Mouse (Mus musculus): Measurements from ENCODE around the gene Pld4. TPM values are rescaled to one million over a fixed set of nuclear protein-coding genes. Genes with fewer than 3 reads are reported as not detected.

The Pld4 gene
- total and polyA plus RNA-seq, 2 experiments from 2014 or later: 3.4 to 7.2 TPM

GRCm38 (mm10) chr12:112793601-112794355 lies 33.3 kb downstream of the Pld4 start:
- TF ChIP-seq EP300 (IDR thresholded peaks at IDR 0.05; ENCODE audit: low read depth): peak; percentile 66; the same call in 1 of the 2 replicates
- no peak for TF ChIP-seq CTCF (IDR thresholded peaks at IDR 0.05; ENCODE audit: low read depth)
- no peaks in the 10 kb centered on the region for H3K36me3 ChIP-seq (replicated peaks; ENCODE audit: control insufficient read depth, insufficient read depth, low read length)
- DNase-seq (ENCODE audit: low spot score): peak; percentile 90
- no peaks in the 10 kb centered on the region for H3K9me3 ChIP-seq (replicated peaks; ENCODE audit: control insufficient read depth, low read length)
- WGBS: 53% methylated on average over 13 of the region's 13 CpGs
- H3K9ac ChIP-seq (replicated peaks; ENCODE audit: low read depth, low read length): no peak overlapping the region
- H3K4me3 ChIP-seq (ENCODE audit: low read depth, low read length): peak overlapping the region; percentile 18; the same call in 1 of the 2 replicates
- peaks cover 34% of the 10 kb centered on the region for H3K4me1 ChIP-seq (ENCODE audit: control insufficient read depth, insufficient read depth)
- H3K4me2 ChIP-seq (ENCODE audit: low read depth, low read length): peak overlapping the region; percentile 49
- peak overlapping the region; percentile 68 for H3K27ac ChIP-seq (ENCODE audit: low read depth)
- peak; percentile 84 for ATAC-seq (ENCODE audit: insufficient read depth, low read depth)
- no peaks in the 10 kb centered on the region for H3K27me3 ChIP-seq (ENCODE audit: control insufficient read depth, insufficient read depth, low read length)

GRCm38 (mm10) chr12:112794356-112794816 lies 33.9 kb downstream of the Pld4 start:
- DNase-seq (ENCODE audit: low spot score) (no peak), ATAC-seq (ENCODE audit: insufficient read depth, low read depth) (peak; percentile 6; the same call in 1 of the 2 replicates)
- Histone ChIP-seq H3K9me3 (replicated peaks; ENCODE audit: control insufficient read depth, low read length) (no peaks in the 10 kb centered on the region), H3K9ac (replicated peaks; ENCODE audit: low read depth, low read length) (no peak overlapping the region), H3K27me3 (ENCODE audit: control insufficient read depth, insufficient read depth, low read length) (no peaks in the 10 kb centered on the region), H3K27ac (ENCODE audit: low read depth) (peak overlapping the region; percentile 68), H3K4me2 (ENCODE audit: low read depth, low read length) (peak overlapping the region; percentile 49), H3K4me3 (ENCODE audit: low read depth, low read length) (peak overlapping the region; percentile 18; the same call in 1 of the 2 replicates), H3K4me1 (ENCODE audit: control insufficient read depth, insufficient read depth) (peaks cover 34% of the 10 kb centered on the region), H3K36me3 (replicated peaks; ENCODE audit: control insufficient read depth, insufficient read depth, low read length) (no peaks in the 10 kb centered on the region)
- TF ChIP-seq CTCF (IDR thresholded peaks at IDR 0.05; ENCODE audit: low read depth): no peak
- peak; percentile 7; the same call in 1 of the 2 replicates for TF ChIP-seq EP300 (IDR thresholded peaks at IDR 0.05; ENCODE audit: low read depth)
- WGBS: 19% methylated on average over 7 of the region's 7 CpGs

GRCm38 (mm10) chr12:112794998-112795397 lies 34.5 kb downstream of the Pld4 start:
- TF ChIP-seq EP300 (IDR thresholded peaks at IDR 0.05; ENCODE audit: low read depth) (no peak), CTCF (IDR thresholded peaks at IDR 0.05; ENCODE audit: low read depth) (no peak)
- Histone ChIP-seq H3K4me3 (ENCODE audit: low read depth, low read length) (peak overlapping the region; percentile 7; the same call in 1 of the 2 replicates), H3K27ac (ENCODE audit: low read depth) (peak overlapping the region; percentile 68; the same call in 1 of the 2 replicates), H3K4me1 (ENCODE audit: control insufficient read depth, insufficient read depth) (peaks cover 34% of the 10 kb centered on the region), H3K9ac (replicated peaks; ENCODE audit: low read depth, low read length) (no peak overlapping the region; the same call in 1 of the 2 replicates), H3K4me2 (ENCODE audit: low read depth, low read length) (peak overlapping the region; percentile 49), H3K27me3 (ENCODE audit: control insufficient read depth, insufficient read depth, low read length) (no peaks in the 10 kb centered on the region), H3K9me3 (replicated peaks; ENCODE audit: control insufficient read depth, low read length) (no peaks in the 10 kb centered on the region), H3K36me3 (replicated peaks; ENCODE audit: control insufficient read depth, insufficient read depth, low read length) (no peaks in the 10 kb centered on the region)
- ATAC-seq (ENCODE audit: insufficient read depth, low read depth) (no peak), DNase-seq (ENCODE audit: low spot score) (no peak)
- 93% methylated on average over 5 of the region's 5 CpGs for WGBS

GRCm38 (mm10) chr12:112795466-112796104 lies 35.1 kb downstream of the Pld4 start:
- H3K27me3 ChIP-seq (ENCODE audit: control insufficient read depth, insufficient read depth, low read length): peaks cover under 1% of the 10 kb centered on the region; the same call in 1 of the 2 replicates
- peaks cover 34% of the 10 kb centered on the region for H3K4me1 ChIP-seq (ENCODE audit: control insufficient read depth, insufficient read depth)
- peak; percentile 37 for ATAC-seq (ENCODE audit: insufficient read depth, low read depth)
- peak; percentile 67 for DNase-seq (ENCODE audit: low spot score)
- H3K4me2 ChIP-seq (ENCODE audit: low read depth, low read length): peak overlapping the region; percentile 49
- no peak for TF ChIP-seq EP300 (IDR thresholded peaks at IDR 0.05; ENCODE audit: low read depth)
- no peak for TF ChIP-seq CTCF (IDR thresholded peaks at IDR 0.05; ENCODE audit: low read depth)
- no peaks in the 10 kb centered on the region for H3K9me3 ChIP-seq (replicated peaks; ENCODE audit: control insufficient read depth, low read length)
- H3K27ac ChIP-seq (ENCODE audit: low read depth): peak overlapping the region; percentile 68; the same call in 1 of the 2 replicates
- no peaks in the 10 kb centered on the region for H3K36me3 ChIP-seq (replicated peaks; ENCODE audit: control insufficient read depth, insufficient read depth, low read length)
- 45% methylated on average over 18 of the region's 18 CpGs for WGBS
- H3K4me3 ChIP-seq (ENCODE audit: low read depth, low read length): peak overlapping the region; percentile 7; the same call in 1 of the 2 replicates
- H3K9ac ChIP-seq (replicated peaks; ENCODE audit: low read depth, low read length): no peak overlapping the region; the same call in 1 of the 2 replicates
